Mouse (Mus musculus): Measurements from ENCODE around the gene Neurog3. TPM values are rescaled to one million over a fixed set of nuclear protein-coding genes. Genes with fewer than 3 reads are reported as not detected.

The Neurog3 gene
- polyA plus RNA-seq, 1 experiment = not detected

GRCm38 (mm10) chr10:62172841-62173553 lies 40.1 kb downstream of the Neurog3 start:
- no peaks in the 10 kb centered on the region for H3K4me1 ChIP-seq (ENCODE audit: control insufficient read depth, insufficient read depth, low read length)
- 17% methylated on average over 9 of the region's 9 CpGs for WGBS
- DNase-seq = no peak
- no peak overlapping the region for H3K4me3 ChIP-seq (replicated peaks; ENCODE audit: extremely low read depth, low read depth, low read length)
- TF ChIP-seq CTCF (IDR thresholded peaks at IDR 0.05; ENCODE audit: insufficient read depth, low read length) = no peak
- TF ChIP-seq POLR2A (IDR thresholded peaks at IDR 0.05; ENCODE audit: borderline replicate concordance, extremely low read depth, low read depth, low read length) = no peak

- no peak overlapping the region for H3K4me3 ChIP-seq (replicated peaks; ENCODE audit: extremely low read depth, low read depth, low read length)
- WGBS = 54% methylated on average over 9 of the region's 9 CpGs
- no peak for TF ChIP-seq CTCF (IDR thresholded peaks at IDR 0.05; ENCODE audit: insufficient read depth, low read length)
- TF ChIP-seq POLR2A (IDR thresholded peaks at IDR 0.05; ENCODE audit: borderline replicate concordance, extremely low read depth, low read depth, low read length) = no peak
- no peak for DNase-seq
- H3K4me1 ChIP-seq (ENCODE audit: control insufficient read depth, insufficient read depth, low read length) = no peaks in the 10 kb centered on the region
These were observed 41.1 kb downstream of the Neurog3 start for GRCm38 (mm10) chr10:62173941-62174448.

- no peak overlapping the region for H3K4me3 ChIP-seq (replicated peaks; ENCODE audit: extremely low read depth, low read depth, low read length)
- no peaks in the 10 kb centered on the region for H3K4me1 ChIP-seq (ENCODE audit: control insufficient read depth, insufficient read depth, low read length)
- no peak for DNase-seq
- 64% methylated on average over 15 of the region's 15 CpGs for WGBS
- TF ChIP-seq CTCF (IDR thresholded peaks at IDR 0.05; ENCODE audit: insufficient read depth, low read length) (no peak), POLR2A (IDR thresholded peaks at IDR 0.05; ENCODE audit: borderline replicate concordance, extremely low read depth, low read depth, low read length) (no peak)
These were observed 41.8 kb downstream of the Neurog3 start for GRCm38 (mm10) chr10:62174533-62175313.

- WGBS = 80% methylated on average over 3 of the region's 3 CpGs
- no peak overlapping the region for H3K4me3 ChIP-seq (replicated peaks; ENCODE audit: extremely low read depth, low read depth, low read length)
- TF ChIP-seq POLR2A (IDR thresholded peaks at IDR 0.05; ENCODE audit: borderline replicate concordance, extremely low read depth, low read depth, low read length) (no peak), CTCF (IDR thresholded peaks at IDR 0.05; ENCODE audit: insufficient read depth, low read length) (no peak)
These were observed 47.1 kb downstream of the Neurog3 start for GRCm38 (mm10) chr10:62179944-62180343.

GRCm38 (mm10) chr10:62181701-62182100 lies 48.8 kb downstream of the Neurog3 start:
- H3K4me1 ChIP-seq (ENCODE audit: control insufficient read depth, insufficient read depth, low read length) = no peaks in the 10 kb centered on the region

More at GRCm38 (mm10) chr10:62179944-62180343, 47.1 kb downstream of the Neurog3 start:
- DNase-seq = no peak
- no peaks in the 10 kb centered on the region for H3K4me1 ChIP-seq (ENCODE audit: control insufficient read depth, insufficient read depth, low read length)

GRCm38 (mm10) chr10:62182471-62183014 lies 49.7 kb downstream of the Neurog3 start:
- no peak for TF ChIP-seq POLR2A (IDR thresholded peaks at IDR 0.05; ENCODE audit: borderline replicate concordance, extremely low read depth, low read depth, low read length)
- TF ChIP-seq CTCF (IDR thresholded peaks at IDR 0.05; ENCODE audit: insufficient read depth, low read length) = no peak
- H3K4me3 ChIP-seq (replicated peaks; ENCODE audit: extremely low read depth, low read depth, low read length) = no peak overlapping the region
- H3K4me1 ChIP-seq (ENCODE audit: control insufficient read depth, insufficient read depth, low read length) = no peaks in the 10 kb centered on the region
- no peak for DNase-seq
- 58% methylated on average over 6 of the region's 6 CpGs for WGBS

More at GRCm38 (mm10) chr10:62181701-62182100, 48.8 kb downstream of the Neurog3 start:
- no peak overlapping the region for H3K4me3 ChIP-seq (replicated peaks; ENCODE audit: extremely low read depth, low read depth, low read length)
- WGBS = 53% methylated on average over 3 of the region's 3 CpGs
- DNase-seq = no peak
- TF ChIP-seq POLR2A (IDR thresholded peaks at IDR 0.05; ENCODE audit: borderline replicate concordance, extremely low read depth, low read depth, low read length) (no peak), CTCF (IDR thresholded peaks at IDR 0.05; ENCODE audit: insufficient read depth, low read length) (no peak)

- H3K4me1 ChIP-seq (ENCODE audit: control insufficient read depth, insufficient read depth, low read length) = no peaks in the 10 kb centered on the region
- DNase-seq = peak; percentile 92
- TF ChIP-seq CTCF (IDR thresholded peaks at IDR 0.05; ENCODE audit: insufficient read depth, low read length) (peak; percentile 100), POLR2A (IDR thresholded peaks at IDR 0.05; ENCODE audit: borderline replicate concordance, extremely low read depth, low read depth, low read length) (no peak)
- 1% methylated on average over 10 of the region's 10 CpGs for WGBS
- no peak overlapping the region for H3K4me3 ChIP-seq (replicated peaks; ENCODE audit: extremely low read depth, low read depth, low read length)
These were observed 50.2 kb downstream of the Neurog3 start for GRCm38 (mm10) chr10:62183053-62183452.

Other genes with a start within 250 kb of the Neurog3 start
- 24.7 and 25.3 TPM in 2 replicates for gene Col13a1, start 154.0 kb upstream of the Neurog3 start, polyA plus RNA-seq (2012; rRNA removed)
- 10.0 and 11.1 TPM in 2 replicates for gene Fam241b, start 10.8 kb downstream of the Neurog3 start, polyA plus RNA-seq (2012; rRNA removed)
- 134 and 177 TPM in 2 replicates for gene Tspan15, start 98.2 kb downstream of the Neurog3 start, polyA plus RNA-seq (2012; rRNA removed)
- gene Tacr2, start 119.3 kb downstream of the Neurog3 start, polyA plus RNA-seq (2012; rRNA removed) = 0.76 and 0.96 TPM in 2 replicates
- 34.2 and 45.5 TPM in 2 replicates for gene Hk1, start 246.8 kb downstream of the Neurog3 start, polyA plus RNA-seq (2012; rRNA removed)